In genomic region chr13:5276564-5276963, GRCm38 (mm10) we compare ENCODE assay signal across 29 mouse cellular contexts.
DNase-seq lines count a peak whose midpoint lies in the region; ATAC-seq and TF ChIP-seq lines count a peak whose summit lies in the region.
"Had no signal": no experiment of that assay in that cellular context is flagged by ENCODE, and none has a peak within 500 bp of the region (broad histone marks: within the 10 kb centered on the region; RNA-seq: fewer than 3 reads in every experiment).

No protein-coding gene starts in this region.

- no peaks in the 10 kb centered on the region for H3K9me3 ChIP-seq in heart, embryonic 12.5 days (replicated peaks)
- no peaks in the 10 kb centered on the region for H3K9me3 ChIP-seq in lung, postnatal 0 days (ENCODE audit: low read length)
- no peaks in the 10 kb centered on the region for H3K9me3 ChIP-seq in midbrain, embryonic 10.5 days (replicated peaks)
- H3K9me3 ChIP-seq: limb, embryonic 15.5 days; liver, embryonic 13.5 days; midbrain, embryonic 15.5 days; neural tube, embryonic 15.5 days had no signal

- no peak for ATAC-seq in heart, embryonic 12.5 days (ENCODE audit: insufficient number of reproducible peaks, low FRiP score)
- ATAC-seq in lung, postnatal 0 days, result no peak
- ATAC-seq: CD4-positive, CD25-positive, alpha-beta regulatory T cell, adult 4 months; forebrain, embryonic 14.5 days; hindbrain, embryonic 16.5 days; midbrain, embryonic 15.5 days had no signal

- no peaks in the 10 kb centered on the region for H3K4me1 ChIP-seq in heart, embryonic 12.5 days (replicated peaks)
- no peaks in the 10 kb centered on the region for H3K4me1 ChIP-seq in lung, postnatal 0 days (ENCODE audit: insufficient read depth, low read depth, low read length)
- no peaks in the 10 kb centered on the region for H3K4me1 ChIP-seq in midbrain, embryonic 10.5 days
- H3K4me1 ChIP-seq: limb, embryonic 15.5 days; liver, embryonic 13.5 days; midbrain, embryonic 15.5 days; neural tube, embryonic 15.5 days had no signal

- no peak overlapping the region for H3K9ac ChIP-seq in heart, embryonic 12.5 days
- no peak overlapping the region for H3K9ac ChIP-seq in lung, postnatal 0 days (replicated peaks; ENCODE audit: low read depth)
- H3K9ac ChIP-seq: limb, embryonic 15.5 days; liver, embryonic 13.5 days; midbrain, embryonic 15.5 days; neural tube, embryonic 15.5 days had no signal

- no peak overlapping the region for H3K4me3 ChIP-seq in heart, embryonic 12.5 days
- no peak overlapping the region for H3K4me3 ChIP-seq in lung, postnatal 0 days (ENCODE audit: low read depth, low read length)
- H3K4me3 ChIP-seq in midbrain, embryonic 10.5 days, result no peak overlapping the region
- H3K4me3 ChIP-seq: left cerebral cortex, adult 2 months; limb, embryonic 15.5 days; liver, embryonic 13.5 days; midbrain, embryonic 15.5 days; neural tube, embryonic 15.5 days had no signal

- no peak overlapping the region for H3K27ac ChIP-seq in heart, embryonic 12.5 days (ENCODE audit: poor library complexity, severe bottlenecking)
- H3K27ac ChIP-seq in lung, postnatal 0 days (ENCODE audit: low read length), result no peak overlapping the region
- no peak overlapping the region for H3K27ac ChIP-seq in midbrain, embryonic 10.5 days (replicated peaks)
- H3K27ac ChIP-seq: left cerebral cortex, adult 2 months; limb, embryonic 15.5 days; liver, embryonic 13.5 days; midbrain, embryonic 15.5 days; neural tube, embryonic 15.5 days; stomach, postnatal 0 days had no signal

- TF ChIP-seq CTCF in lung, postnatal 0 days (IDR thresholded peaks at IDR 0.05), result no peak

- H3K27me3 ChIP-seq in heart, embryonic 12.5 days (replicated peaks), result no peaks in the 10 kb centered on the region
- no peaks in the 10 kb centered on the region for H3K27me3 ChIP-seq in lung, postnatal 0 days (replicated peaks; ENCODE audit: insufficient read depth, low read length)
- no peaks in the 10 kb centered on the region for H3K27me3 ChIP-seq in midbrain, embryonic 10.5 days (ENCODE audit: low read depth, poor library complexity, severe bottlenecking)
- H3K27me3 ChIP-seq: limb, embryonic 15.5 days; liver, embryonic 13.5 days; midbrain, embryonic 15.5 days; neural tube, embryonic 15.5 days had no signal

- peak; percentile 86 for DNase-seq in heart, adult 11 months
- DNase-seq in heart, postnatal 14 days, result no peak
- peak; percentile 19 to 46 for DNase-seq in heart, postnatal 10 days
- peak; percentile 54 for DNase-seq in lung, postnatal 0 days (ENCODE audit: low spot score)
- DNase-seq in lung, postnatal 14 days, result no peak
- no peak for DNase-seq in midbrain, embryonic 10.5 days (ENCODE audit: low spot score)
- no peak for DNase-seq in layer of hippocampus, postnatal 14 days (ENCODE audit: low spot score in 2 of 2)
- DNase-seq: adrenal gland, adult 2 months; adrenal gland, postnatal 36 days; cerebellum, adult 2 months; cerebellum, postnatal 14 days; gastrocnemius, postnatal 36 days; kidney, adult 18-20 months; kidney, postnatal 10 days; liver, embryonic 13.5 days; lung, adult 18-20 months; lung, postnatal 10 days; right cerebral cortex, adult 18-20 months; thymus, adult 18-20 months; thymus, postnatal 25 days had no signal

- intact Hi-C loops in heart, postnatal 14 days (cut with DNase I), result no loop called here
- intact Hi-C loops in heart, postnatal 10 days (cut with DNase I), result no loop called here

- WGBS in heart, embryonic 12.5 days, result 67% methylated on average over 1 of the region's 1 CpGs
- WGBS in lung, postnatal 0 days, result 46% methylated on average over 1 of the region's 1 CpGs
- 69% methylated on average over 1 of the region's 1 CpGs for WGBS in midbrain, embryonic 10.5 days

- H3K36me3 ChIP-seq in heart, embryonic 12.5 days, result no peaks in the 10 kb centered on the region
- no peaks in the 10 kb centered on the region for H3K36me3 ChIP-seq in lung, postnatal 0 days (ENCODE audit: insufficient read depth, low read length)
- no peaks in the 10 kb centered on the region for H3K36me3 ChIP-seq in midbrain, embryonic 10.5 days
- H3K36me3 ChIP-seq: limb, embryonic 15.5 days; liver, embryonic 13.5 days; midbrain, embryonic 15.5 days; neural tube, embryonic 15.5 days had no signal

- TF ChIP-seq EP300 in lung, postnatal 0 days (IDR thresholded peaks at IDR 0.05), result no peak

- no peak overlapping the region for H3K4me2 ChIP-seq in heart, embryonic 12.5 days
- no peak overlapping the region for H3K4me2 ChIP-seq in lung, postnatal 0 days (replicated peaks; ENCODE audit: low read depth, low read length)
- H3K4me2 ChIP-seq: limb, embryonic 15.5 days; liver, embryonic 13.5 days; midbrain, embryonic 15.5 days; neural tube, embryonic 15.5 days had no signal

Comparison
In these comparisons a context has a peak if more than half of its experiments do, and no peak if none do; other contexts are left out.
1. DNase-seq: peak in heart, adult 11 months (single experiment), heart, postnatal 10 days (2 of 2) and lung, postnatal 0 days (single experiment); none in heart, postnatal 14 days (0 of 2), lung, postnatal 14 days (single experiment), midbrain, embryonic 10.5 days (single experiment) and layer of hippocampus, postnatal 14 days (0 of 2).